Mouse (Mus musculus) cerebellum, postnatal 36 days (tissue): Measurements from ENCODE around the gene BC048562.
A peak's percentile ranks its signal among the peaks of the same experiment; 100 is the strongest.

Experiments
- DNase-seq, 2 experiments: peaks; one replicate each; pipeline ENCODE4 v3.0.0; 2021 to 2022; ENCODE audit warnings: mixed read lengths in 2 of 2

BC048562 gene

DNA sequence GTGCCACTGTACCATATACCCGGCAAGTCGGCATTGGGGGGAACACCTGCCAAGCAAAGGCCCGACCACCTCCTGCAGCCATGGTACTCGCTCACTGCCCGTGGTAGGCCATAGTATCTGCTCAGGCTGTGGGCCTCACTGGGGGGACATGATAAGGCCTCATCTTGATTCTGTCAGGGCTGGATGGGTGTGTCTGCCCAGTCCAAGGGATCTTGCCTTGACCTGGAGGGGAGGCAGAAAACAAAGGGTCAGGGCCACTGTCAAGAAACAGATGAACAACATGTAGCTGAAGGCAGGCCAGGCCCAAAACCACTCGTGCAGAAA lies 14.8 kb downstream of the BC048562 start:
- DNase-seq, result no peak

DNA sequence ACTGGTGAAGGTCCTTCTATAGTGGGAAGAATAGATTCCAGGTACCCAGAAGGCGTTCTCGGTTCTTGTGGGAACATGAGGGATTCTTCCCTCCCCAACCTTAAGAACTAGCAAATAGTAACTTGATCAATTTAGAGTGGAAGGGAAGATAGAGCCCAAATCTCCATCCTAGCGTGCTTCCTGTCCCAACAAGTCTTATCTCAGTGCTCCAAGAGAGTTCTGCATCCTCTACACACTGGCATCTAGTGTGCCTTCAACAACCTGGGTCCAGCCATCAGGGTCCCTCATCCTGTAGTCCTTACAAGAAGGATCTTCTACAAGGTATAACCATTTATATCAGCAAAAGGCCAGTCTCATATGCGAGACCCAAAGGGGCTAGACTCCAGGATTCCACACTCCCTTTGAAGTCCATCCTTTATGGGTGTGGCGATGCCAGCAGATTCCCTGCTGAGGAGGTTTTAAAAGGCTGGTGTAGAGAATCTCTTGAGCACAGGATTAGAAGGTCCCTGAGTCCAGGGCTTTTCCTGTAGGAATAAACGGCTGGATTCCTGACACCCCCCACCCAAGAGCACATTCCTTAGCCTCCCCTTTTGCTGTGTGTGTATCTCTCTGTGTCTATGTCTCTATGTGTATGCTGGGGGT lies 15.4 kb downstream of the BC048562 start:
- DNase-seq, result no peak

DNA sequence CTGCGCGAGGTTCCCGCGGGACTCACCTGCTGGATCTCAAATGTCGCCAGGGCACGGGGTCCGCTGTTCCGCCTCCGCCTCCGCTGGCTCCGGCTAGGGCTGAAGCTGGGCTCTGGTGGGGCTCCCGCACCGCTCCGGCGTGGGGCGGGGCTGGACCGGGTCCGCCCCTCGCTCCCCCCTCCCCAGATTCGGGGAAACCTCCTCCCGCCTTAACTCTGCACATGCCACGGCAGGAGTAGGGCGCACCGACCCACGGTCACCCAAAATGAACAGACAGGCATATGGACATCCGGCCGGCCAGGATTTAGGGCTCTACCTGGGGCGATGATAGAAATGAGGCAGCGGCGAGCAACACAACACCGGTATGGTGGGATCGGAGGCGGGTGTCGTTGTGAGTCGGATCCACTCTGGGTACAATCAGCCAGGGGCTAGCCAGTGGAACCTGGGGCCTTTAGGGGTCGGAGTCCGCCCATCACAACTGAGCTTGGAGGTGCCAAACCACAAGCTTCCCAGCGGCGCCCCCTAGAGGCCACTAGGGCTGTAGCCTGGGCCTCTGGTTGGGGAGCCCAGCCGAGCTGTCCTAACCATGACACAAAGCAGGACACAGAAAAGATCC lies 16.1 kb downstream of the BC048562 start:
- DNase-seq, result peak; percentile 92 to 95

DNA sequence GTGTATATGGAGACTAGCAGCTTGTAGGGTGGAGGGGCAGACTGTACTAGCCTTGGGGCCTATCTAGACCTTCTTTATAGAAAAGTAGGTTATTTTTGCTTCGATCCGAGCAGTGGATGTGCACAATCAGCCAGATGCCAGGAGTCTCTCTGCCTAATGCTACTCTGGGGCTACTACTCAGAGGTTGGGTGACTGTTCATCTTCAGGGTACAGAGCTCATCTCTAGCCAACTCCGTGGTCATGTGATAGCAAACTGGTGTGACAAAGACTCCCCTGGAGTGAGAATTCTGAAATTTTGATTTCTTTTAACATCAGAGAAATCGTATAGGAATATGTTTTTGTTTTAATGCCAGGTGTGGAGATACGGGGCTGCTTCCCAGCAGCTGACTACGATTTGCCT lies 16.6 kb downstream of the BC048562 start:
- DNase-seq, result no peak

DNA sequence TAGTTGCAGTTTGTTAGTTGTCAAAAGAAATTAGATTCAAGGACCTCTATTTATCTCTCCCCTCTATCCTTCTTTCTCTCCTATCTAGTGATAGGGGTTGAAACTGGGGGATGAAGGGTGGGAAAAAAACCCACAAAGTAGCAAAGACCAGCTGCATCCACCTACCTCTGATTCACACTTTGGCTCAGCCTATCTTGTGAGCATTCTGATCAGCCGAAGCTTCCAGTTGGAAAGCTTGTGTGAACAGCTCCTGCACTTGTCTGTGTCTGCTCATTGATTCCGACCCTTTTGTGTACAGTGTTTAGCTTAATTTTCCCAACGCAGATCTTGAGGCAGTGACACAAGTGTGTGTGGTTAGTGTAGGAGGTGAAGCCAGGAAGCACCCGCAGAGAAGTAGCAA lies 17.2 kb downstream of the BC048562 start:
- no peak for DNase-seq

DNA sequence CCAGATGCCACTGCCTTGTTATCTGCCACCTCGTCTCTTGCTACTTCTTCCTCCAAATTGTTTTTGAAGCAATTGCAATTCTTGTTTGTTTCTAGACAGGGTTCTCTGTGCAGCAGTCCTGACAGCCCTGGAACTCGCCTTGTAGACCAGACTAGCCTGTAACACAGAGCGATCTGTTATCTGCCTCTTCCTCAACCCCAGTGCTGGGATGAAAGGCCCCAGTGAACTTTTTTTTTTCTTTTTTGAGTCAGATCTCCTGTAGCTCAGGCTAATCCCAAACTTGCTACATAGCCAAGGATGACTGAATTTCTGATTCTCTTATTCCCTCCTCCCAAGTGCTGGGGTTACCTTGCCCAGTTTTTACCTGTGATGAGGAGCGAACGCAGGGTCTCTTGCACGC lies 18.1 kb downstream of the BC048562 start:
- no peak for DNase-seq

DNA sequence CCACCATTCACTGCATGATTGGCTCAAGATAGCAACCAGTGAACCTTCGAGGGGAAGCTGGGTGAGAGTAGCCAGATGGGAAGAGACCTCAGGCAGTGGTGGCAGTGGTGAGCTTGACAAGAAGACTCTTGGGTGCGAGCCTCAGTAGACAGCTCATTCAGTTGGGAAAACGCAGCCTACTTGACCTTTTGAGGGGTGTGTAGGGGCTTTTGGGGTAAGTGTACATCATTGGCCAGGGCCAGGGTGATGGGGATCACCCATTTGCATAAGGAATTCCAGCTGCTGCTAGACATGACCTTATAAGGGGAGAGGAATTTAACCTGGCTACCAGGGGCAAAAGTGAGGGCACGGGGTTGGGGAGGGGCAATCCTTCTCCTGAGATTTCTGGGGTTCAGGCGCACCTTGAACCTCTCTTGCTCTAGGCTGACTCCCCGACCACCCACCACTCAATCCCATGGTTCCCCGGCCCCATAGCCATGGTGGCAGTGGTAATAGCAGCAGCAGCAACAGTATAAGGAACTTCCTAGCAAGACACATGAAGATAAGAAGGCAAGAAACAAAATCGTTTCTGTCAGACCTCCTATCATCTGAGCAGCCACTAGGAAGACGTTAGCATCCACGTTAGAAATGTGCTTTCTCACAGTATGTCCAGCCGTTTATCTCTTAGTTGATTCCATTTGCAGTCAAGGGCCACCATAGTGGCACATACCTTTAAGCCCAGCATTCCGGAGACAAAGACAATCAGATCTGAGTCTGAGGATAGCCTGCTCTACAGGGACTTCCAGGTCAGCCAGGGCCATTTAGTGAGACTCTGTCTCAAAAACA lies 19.7 kb downstream of the BC048562 start:
- DNase-seq, result no peak

DNA sequence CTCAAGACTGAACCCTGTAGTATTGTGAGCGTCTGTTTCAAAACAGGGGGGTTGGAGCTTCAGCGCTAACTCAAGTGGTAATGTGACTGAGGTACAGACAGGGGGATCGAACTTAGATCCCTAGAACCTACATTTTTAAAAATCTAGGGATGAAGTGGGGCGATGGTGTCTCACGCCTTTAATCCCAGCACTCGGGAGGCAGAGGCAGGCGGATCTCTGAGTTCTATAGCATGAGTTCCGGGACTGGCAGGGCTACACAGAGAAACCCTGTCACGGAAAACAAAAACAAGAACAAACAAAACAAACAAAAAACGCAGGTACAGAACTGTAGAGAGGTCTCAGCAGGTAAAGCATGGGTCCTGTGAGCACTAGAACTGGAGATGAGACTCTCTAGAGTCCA lies 20.7 kb downstream of the BC048562 start:
- DNase-seq, result no peak

DNA sequence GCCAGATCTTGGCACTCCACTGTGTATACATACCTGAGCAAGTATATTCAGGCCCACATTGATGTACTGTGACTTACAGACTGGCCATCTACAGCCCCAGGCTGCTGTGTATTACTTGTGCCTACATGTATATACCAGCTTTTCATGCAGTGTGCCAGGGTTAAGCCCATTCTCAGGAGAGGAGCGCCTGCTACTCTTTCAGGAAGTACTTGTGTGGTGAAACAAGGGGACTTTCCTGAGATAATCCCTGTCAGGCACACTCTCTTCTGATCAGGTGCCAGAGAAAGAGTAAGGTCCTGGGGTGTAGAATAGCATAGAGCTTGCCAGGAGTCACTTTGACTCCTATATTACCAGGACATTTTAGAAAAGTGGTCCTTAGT lies 23.6 kb downstream of the BC048562 start:
- DNase-seq, result no peak

DNA sequence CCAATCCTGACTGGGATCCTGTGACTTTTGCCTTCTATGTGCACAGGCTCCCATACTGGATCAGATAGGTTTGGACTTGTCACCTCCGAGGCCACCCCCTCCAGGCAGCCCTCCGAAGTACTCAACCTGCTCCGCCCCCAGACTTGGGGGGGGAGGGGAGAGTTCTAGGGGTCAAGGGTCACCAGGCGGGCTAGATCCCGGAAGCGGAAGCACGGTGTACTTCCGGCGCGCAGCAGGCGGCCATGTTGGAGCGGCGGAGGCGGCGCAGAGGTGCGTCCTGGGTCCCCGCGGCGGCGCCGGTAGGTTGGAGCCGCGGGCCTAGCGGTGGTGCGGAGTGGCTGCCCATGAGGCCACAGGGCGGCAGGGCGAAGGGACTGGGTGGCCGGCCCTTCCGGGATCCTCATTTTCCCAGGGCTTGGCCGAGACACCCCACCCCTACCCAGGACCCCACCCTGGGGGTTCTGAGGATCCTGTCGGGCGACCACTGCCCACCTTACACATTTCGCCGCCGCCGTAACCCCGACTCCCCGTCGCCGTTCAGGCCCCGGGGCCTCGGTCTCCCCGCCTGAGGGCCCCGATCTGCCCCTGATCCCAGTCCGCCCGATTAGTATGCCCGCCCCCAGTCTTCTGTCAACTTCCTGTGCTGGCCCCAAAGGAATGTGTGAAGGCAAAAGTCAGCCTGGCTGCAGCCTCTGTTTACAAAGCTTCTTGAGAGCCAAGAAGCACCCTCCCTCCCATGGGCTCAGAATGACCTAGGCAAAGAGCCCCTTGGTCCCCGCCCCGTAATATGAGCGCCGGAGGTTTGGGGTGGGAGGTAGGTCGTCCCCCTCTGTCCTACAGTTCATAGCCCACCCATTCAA lies 24.3 kb downstream of the BC048562 start, which contains the start of gene Ccdc71:
Gene Ccdc71 (plus strand): TSS at position 209 of the 860 bp plus-strand sequence.
- peak; percentile 87 to 89 for DNase-seq

DNA sequence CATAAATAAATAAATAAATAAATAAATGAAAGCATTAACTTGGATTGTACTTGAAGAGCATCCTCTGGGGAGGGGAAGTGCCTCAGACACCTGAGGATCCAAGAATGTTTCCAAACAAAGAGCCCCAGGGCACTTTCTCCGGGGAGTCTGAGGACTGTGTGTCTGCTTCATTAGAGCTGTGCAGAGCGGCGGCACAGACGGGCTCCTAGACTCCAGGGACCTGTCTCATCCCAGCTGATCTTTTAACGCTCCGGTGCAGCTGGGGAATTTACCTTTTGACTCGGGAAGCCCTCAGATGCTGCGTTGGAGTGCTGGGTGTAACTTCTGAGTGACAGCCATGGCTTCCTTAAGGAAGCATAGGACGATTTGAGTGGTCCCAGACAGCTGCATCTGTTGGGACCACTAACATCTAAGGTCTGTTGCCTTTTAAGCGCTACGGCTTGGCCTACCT lies 24.9 kb downstream of the BC048562 start, which contains the start of gene Klhdc8b:
Gene Klhdc8b (minus strand): TSS at position 401 of the 451 bp plus-strand sequence.
- no peak for DNase-seq

DNA sequence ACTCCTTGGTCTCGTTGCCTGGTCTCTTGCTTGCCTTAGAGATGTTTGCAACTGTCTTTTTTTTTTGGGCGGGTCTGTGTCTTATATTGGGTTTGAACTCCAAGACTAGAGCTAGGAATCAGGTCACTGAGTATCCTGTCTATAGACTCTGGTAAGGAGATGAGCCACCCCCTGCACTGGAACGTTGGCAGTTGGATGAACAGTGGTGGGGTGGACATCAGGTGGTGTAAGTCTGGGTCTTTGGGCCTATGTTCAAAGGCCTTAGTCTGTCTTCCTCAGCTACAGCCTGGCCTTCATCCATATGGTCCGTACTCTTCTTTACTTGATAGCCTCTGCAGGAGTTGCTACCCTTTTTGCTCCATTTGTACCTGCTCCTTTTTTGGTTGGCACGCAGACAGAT lies 25.4 kb downstream of the BC048562 start:
- no peak for DNase-seq

DNA sequence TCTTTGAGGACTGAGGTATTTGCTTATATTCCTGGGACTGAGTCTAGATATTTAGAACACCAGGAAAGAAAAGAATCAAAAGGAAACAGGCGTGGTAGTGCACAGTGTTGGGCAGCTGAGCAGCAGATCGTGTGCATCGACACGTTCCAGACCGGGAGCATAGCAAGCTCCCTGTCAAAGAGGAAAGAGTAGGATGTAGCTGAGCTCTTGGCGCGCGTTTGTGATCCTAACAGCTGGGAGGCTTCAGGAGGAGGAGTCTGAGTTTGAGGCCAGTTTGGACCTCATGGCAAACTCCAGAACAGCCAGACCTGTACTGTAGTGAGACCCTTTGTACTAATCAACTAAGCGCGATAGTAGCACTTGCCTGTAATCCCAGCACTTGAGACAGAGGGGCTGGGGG lies 25.9 kb downstream of the BC048562 start:
- DNase-seq, result no peak

DNA sequence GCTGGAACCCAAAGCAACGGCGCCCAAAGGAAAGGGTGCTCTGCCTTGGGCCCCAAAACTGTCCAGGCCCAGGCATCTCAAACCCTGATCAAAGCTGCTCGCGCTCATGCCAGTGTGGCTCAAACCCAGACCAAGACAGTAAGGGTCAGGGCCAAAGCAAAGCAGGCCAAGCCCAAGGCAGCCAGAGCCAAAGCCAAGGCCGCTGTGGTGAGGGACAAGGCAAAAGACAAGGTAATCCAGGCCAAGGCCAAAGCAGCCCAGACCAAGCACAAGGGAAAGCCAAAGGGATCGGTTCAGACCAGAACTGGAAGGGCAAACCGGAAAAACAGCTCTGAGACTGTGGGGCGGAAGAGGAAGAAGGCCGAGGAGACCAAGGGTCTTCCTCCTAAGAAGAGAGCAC lies 27.4 kb downstream of the BC048562 start:
- no peak for DNase-seq

DNA sequence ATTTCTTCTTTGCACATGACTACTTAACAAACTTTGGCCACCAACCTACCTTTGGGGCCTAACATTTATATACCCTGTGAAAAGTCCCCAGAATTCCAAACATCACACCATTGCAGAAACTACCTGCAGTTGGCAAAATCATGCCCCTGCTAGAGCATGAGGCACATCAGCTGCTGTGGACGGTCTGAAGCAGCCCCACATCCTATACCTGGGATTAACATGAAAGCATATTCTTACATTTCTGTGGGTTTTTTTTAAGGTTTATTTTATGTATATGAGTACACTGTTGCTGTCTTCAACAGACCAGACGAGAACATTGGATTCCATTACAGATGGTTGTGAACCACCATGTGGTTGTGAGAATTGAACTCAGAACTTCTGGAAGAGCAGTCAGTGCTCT lies 29.9 kb downstream of the BC048562 start:
- no peak for DNase-seq

DNA sequence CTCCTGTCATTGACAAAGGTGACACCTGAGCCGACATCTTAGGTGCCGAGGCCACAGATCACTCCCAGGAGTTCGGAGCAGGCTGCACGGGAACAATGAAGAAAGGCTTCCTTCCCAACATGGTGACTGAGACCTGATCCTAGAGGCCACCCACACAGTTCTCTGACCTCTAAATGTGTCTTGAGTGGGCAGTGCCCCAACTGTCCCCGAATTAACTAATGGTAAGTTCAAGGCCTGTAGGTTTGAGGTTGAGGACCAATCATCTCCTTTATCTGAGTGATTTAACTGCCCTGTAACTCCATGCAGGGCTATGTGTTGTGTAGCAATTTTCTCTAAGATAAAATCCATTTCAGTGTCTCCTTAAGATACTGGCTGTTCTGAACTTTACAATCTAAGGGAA lies 33.1 kb downstream of the BC048562 start:
- no peak for DNase-seq

DNA sequence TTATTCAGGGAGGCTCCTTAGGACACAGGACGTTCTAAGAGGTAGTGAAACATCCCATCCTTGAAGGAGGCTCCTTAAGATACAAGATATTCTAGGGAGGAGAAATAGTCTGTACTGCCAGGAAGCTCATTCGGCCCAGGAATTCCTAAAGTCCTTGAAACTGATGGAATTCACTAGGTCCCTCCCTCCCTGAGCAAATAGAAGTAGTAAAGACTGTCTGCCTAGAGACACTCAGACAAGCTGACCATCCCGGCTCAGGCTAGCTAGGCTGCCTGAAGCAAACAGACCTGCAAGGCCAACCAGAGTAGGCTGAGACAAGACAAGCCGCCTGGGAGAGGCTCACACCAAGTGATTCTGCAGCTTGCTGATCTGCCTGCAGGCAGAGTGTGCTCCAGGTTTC lies 33.6 kb downstream of the BC048562 start:
- no peak for DNase-seq

DNA sequence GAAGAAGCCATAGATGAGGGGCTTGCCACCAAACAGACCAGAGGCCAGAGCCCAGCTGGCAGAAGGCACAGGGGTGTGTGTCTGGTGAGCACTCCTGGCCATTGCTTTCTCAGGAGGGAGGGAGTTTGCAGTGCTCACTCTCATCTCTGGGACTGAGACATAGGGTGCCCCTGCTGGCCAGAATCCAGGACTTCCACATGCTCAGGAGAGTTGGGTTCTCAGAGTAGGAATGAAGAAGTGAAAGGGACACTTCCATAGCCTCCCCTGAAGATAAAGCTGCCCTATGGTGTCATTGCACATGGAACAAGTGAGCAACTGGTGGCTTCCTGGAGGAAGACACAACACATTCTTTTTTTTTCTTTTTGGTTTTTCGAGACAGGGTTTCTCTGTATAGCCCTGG lies 38.2 kb downstream of the BC048562 start:
- DNase-seq, result no peak

DNA sequence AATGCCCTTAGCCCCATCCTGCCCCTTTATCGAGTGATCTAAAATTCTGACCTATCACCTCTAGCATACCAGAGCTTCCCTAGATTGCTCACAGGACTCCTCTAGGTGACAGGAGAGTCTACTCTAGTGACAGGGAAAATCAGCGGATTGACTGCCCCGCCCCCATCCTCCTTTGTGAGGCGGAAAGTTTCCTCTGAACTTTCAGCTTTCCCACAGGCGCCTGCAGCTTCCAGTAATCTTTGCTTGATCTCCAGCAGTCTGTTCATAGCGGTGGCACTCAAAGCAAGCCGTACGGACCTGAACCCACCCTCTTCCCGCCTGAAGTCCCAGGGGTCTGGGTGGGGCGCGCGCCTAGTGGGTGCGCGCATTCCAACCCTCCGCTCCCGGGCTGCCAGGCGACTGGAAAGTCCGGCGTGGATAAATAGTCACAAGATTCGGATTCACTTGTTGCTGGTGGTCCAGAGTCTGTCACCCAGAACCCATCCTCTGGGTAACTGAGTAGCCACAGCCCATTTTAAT lies 42.4 kb downstream of the BC048562 start:
- no peak for DNase-seq

DNA sequence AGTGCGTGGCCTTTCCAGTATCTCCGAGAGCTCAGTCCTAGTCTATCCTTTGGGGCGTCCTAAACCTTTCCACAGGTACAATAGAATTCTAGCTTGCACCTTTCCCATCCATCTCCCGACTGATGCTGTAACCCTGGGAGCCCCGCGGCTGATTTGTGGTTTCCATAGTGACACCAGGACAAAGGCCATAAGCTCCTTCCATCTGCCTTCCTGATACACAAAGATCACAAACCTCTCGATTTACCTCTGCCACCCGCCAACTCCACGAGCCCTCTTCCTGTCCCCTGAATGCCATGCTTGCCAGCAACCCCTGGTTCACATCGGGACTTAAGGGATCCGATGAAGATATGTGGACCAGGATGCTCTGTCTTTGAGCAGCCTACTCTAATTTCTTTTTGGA lies 43.0 kb downstream of the BC048562 start:
- no peak for DNase-seq

DNA sequence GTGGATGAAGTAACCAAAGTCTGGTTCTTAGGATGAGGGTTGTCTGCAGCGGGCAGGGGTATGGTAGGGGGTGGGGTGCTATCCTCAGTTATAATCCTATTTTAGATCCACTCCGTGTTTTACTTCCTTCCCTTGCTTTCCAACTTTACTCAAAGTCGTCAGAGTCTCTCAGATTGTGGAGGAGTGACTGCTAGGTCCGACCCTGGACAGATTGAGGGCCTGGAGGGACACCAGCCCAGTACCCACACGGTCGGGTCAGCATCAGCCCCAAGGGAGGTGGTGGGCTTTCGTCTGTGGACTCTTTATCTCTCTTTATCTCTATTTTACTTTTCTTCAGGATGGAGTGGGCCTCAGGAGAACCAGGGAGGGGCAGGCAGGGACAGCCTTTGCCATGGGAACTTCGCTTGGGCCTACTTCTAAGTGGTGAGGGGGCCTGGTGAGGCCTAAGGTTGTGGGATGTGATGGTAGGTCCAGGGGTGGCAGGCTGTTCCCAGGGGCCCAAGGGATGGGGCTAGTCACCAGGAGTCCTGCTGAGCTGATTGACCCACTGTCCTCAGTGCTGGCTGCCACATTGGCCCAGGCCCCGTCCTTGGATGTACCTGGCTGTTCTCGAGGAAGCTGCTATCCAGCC lies 43.6 kb downstream of the BC048562 start, which contains the start of gene Lamb2:
Gene Lamb2 (plus strand): TSS at position 16 of the 631 bp plus-strand sequence.
- no peak for DNase-seq
